Mouse (Mus musculus) heart, embryonic 14.5 days (tissue): Measurements from ENCODE around the gene Fpgt. TPM values are rescaled to one million over a fixed set of nuclear protein-coding genes. Genes with fewer than 3 reads are reported as not detected.
A peak's percentile ranks its signal among the peaks of the same experiment; 100 is the strongest.

Experiments
- ATAC-seq: fragments of 200-750 bp; cut with Nextera tagmentation; 2 replicates; pipeline ENCODE4 v1.8.0; 2017; ENCODE audit warnings: low read depth, moderate TSS enrichment; ENCODE audit not compliant: insufficient number of reproducible peaks, insufficient read depth, low FRiP score
- H3K27ac ChIP-seq, 2 experiments: fragments of 200-500 bp in 1 of 2; fragments of 300-500 bp in 1 of 2; sonication (generic) in 1 of 2; replicated peaks in 1 of 2; 2 replicates each; pipeline ENCODE4 v1.5.1; 2012 to 2014; ENCODE audit warnings: low read depth in 2 of 2, low read length in 2 of 2, control low read depth in 1 of 2, mild to moderate bottlenecking in 1 of 2, mixed read lengths in 1 of 2; ENCODE audit not compliant: control insufficient read depth in 1 of 2, insufficient read depth in 1 of 2
- H3K27me3 ChIP-seq: fragments of 300-500 bp; sonication (generic); 2 replicates; pipeline ENCODE4 v1.6.1; 2014; ENCODE audit warnings: mild to moderate bottlenecking, low read length, control low read depth; ENCODE audit not compliant: control insufficient read depth, insufficient read depth
- H3K36me3 ChIP-seq: fragments of 300-500 bp; sonication (generic); 2 replicates; pipeline ENCODE4 v1.6.1; 2014; ENCODE audit warnings: mild to moderate bottlenecking, control low read depth, low read length, mixed read lengths; ENCODE audit not compliant: control insufficient read depth, insufficient read depth
- H3K4me1 ChIP-seq, 2 experiments: fragments of 200-500 bp in 1 of 2; fragments of 300-500 bp in 1 of 2; sonication (generic) in 1 of 2; 2 replicates each; pipeline ENCODE4 v1.6.1; 2012 to 2014; ENCODE audit warnings: low read length in 2 of 2, control low read depth in 1 of 2, mixed read lengths in 1 of 2; ENCODE audit not compliant: control insufficient read depth in 2 of 2, insufficient read depth in 2 of 2
- H3K4me2 ChIP-seq: fragments of 300-500 bp; sonication (generic); 2 replicates; pipeline ENCODE4 v1.6.1; 2014; ENCODE audit warnings: mild to moderate bottlenecking, low read length
- H3K4me3 ChIP-seq, 2 experiments: fragments of 200-500 bp in 1 of 2; fragments of 300-500 bp in 1 of 2; sonication (generic) in 1 of 2; 2 replicates each; pipeline ENCODE4 v1.5.1; 2012 to 2014; ENCODE audit warnings: low read length in 2 of 2, mild to moderate bottlenecking in 2 of 2, control low read depth in 1 of 2, low read depth in 1 of 2, moderate library complexity in 1 of 2; ENCODE audit not compliant: control insufficient read depth in 1 of 2, insufficient read depth in 1 of 2
- H3K9ac ChIP-seq: fragments of 300-500 bp; sonication (generic); 2 replicates; pipeline ENCODE4 v1.6.1; 2014; ENCODE audit warnings: mild to moderate bottlenecking, low read length
- H3K9me3 ChIP-seq: fragments of 300-500 bp; sonication (generic); 2 replicates; pipeline ENCODE4 v1.6.1; 2016; ENCODE audit warnings: low read length, control low read depth; ENCODE audit not compliant: control insufficient read depth
- WGBS: fragments of 180-500 bp; shearing (Covaris S2); extraction: QIAGEN DNeasy Blood & Tissue Kit; methylation state at CpG from one replicate; pipeline ENCODE4 v1.1.7; 2014; 5-methylcytosine and 5-hydroxymethylcytosine counted together
- polyA plus RNA-seq: library from polyadenylated mRNA; unstranded; fragments of >200 nt; fragmentation: Nextera tagmentation; extraction: Ambion mirVana; gene quantifications from 2 replicates; pipeline ENCODE4 v1.2.1, GENCODE M21; 2014

The Fpgt gene
- 14.3 and 16.6 TPM in 2 replicates for polyA plus RNA-seq

GRCm38 (mm10) chr3:155093116-155093956 lies at the start of gene Fpgt, which contains the start of gene Lrriq3:
TSS of gene Fpgt (minus strand) at chr3:155093403.
TSS of gene Lrriq3 (plus strand) at chr3:155093434.
- Histone ChIP-seq H3K36me3 (peaks cover 19% of the 10 kb centered on the region), H3K9me3 (no peaks in the 10 kb centered on the region), H3K4me3 (peak within 1 kb of the TSS; percentile 55 to 93), H3K27ac (peak within 1 kb of the TSS; percentile 71 to 81), H3K27me3 (no peaks in the 10 kb centered on the region), H3K9ac (peak within 1 kb of the TSS; percentile 84), H3K4me1 (no peaks in the 10 kb centered on the region; a peak in 1 of 4 replicates), H3K4me2 (peak within 1 kb of the TSS; percentile 70)
- WGBS, result 2% methylated on average over 42 of the region's 47 CpGs
- ATAC-seq, result peak; percentile 99

GRCm38 (mm10) chr3:155141047-155141446 lies 47.8 kb upstream of the Fpgt start:
- no peak for ATAC-seq
- H3K9me3 ChIP-seq, result no peaks in the 10 kb centered on the region

GRCm38 (mm10) chr3:155137737-155138136 lies 44.5 kb upstream of the Fpgt start:
- Histone ChIP-seq H3K36me3 (no peaks in the 10 kb centered on the region), H3K9ac (no peak overlapping the region), H3K4me2 (no peak overlapping the region), H3K4me1 (no peaks in the 10 kb centered on the region), H3K27me3 (no peaks in the 10 kb centered on the region), H3K4me3 (no peak overlapping the region), H3K27ac (no peak overlapping the region), H3K9me3 (no peaks in the 10 kb centered on the region)
- 79% methylated on average over 5 of the region's 5 CpGs for WGBS
- ATAC-seq, result no peak

More at GRCm38 (mm10) chr3:155141047-155141446, 47.8 kb upstream of the Fpgt start:
- Histone ChIP-seq H3K4me1 (no peaks in the 10 kb centered on the region), H3K36me3 (no peaks in the 10 kb centered on the region), H3K27me3 (no peaks in the 10 kb centered on the region), H3K4me2 (no peak overlapping the region), H3K9ac (no peak overlapping the region), H3K27ac (no peak overlapping the region), H3K4me3 (no peak overlapping the region)
- 77% methylated on average over 11 of the region's 11 CpGs for WGBS

- Histone ChIP-seq H3K36me3 (no peaks in the 10 kb centered on the region), H3K4me1 (no peaks in the 10 kb centered on the region), H3K9me3 (no peaks in the 10 kb centered on the region), H3K27ac (no peak overlapping the region), H3K27me3 (no peaks in the 10 kb centered on the region; the same call in 1 of the 2 replicates), H3K4me3 (no peak overlapping the region), H3K4me2 (no peak overlapping the region), H3K9ac (no peak overlapping the region)
- 40% methylated on average over 1 of the region's 1 CpGs for WGBS
- no peak for ATAC-seq
These were observed 12.8 kb upstream of the Fpgt start for GRCm38 (mm10) chr3:155105957-155106356.

- no peak for ATAC-seq
- H3K4me3 ChIP-seq, result no peak overlapping the region
- H3K27me3 ChIP-seq, result no peaks in the 10 kb centered on the region; the same call in 1 of the 2 replicates
- no peaks in the 10 kb centered on the region for H3K36me3 ChIP-seq
- no peaks in the 10 kb centered on the region for H3K9me3 ChIP-seq
- WGBS, result 67% methylated on average over 1 of the region's 1 CpGs
- no peak overlapping the region for H3K27ac ChIP-seq
- H3K4me2 ChIP-seq, result no peak overlapping the region
- H3K9ac ChIP-seq, result no peak overlapping the region
- H3K4me1 ChIP-seq, result no peaks in the 10 kb centered on the region
These were observed 6.1 kb upstream of the Fpgt start for GRCm38 (mm10) chr3:155099266-155099665.

- Histone ChIP-seq H3K4me1 (no peaks in the 10 kb centered on the region; a peak in 1 of 4 replicates), H3K9me3 (no peaks in the 10 kb centered on the region), H3K4me3 (peak overlapping the region in 1 of 2 experiments; percentile 55; a peak in 2 of 4 replicates), H3K9ac (no peak overlapping the region), H3K36me3 (peaks cover 28% of the 10 kb centered on the region), H3K4me2 (peak overlapping the region; percentile 70), H3K27ac (no peak overlapping the region), H3K27me3 (no peaks in the 10 kb centered on the region)
- 95% methylated on average over 6 of the region's 6 CpGs for WGBS
- ATAC-seq, result no peak
These were observed 1.1 kb downstream of the Fpgt start for GRCm38 (mm10) chr3:155092081-155092480.

GRCm38 (mm10) chr3:155077908-155078307 lies 15.3 kb downstream of the Fpgt start:
- Histone ChIP-seq H3K4me1 (no peaks in the 10 kb centered on the region), H3K4me2 (no peak overlapping the region), H3K9me3 (no peaks in the 10 kb centered on the region), H3K27me3 (no peaks in the 10 kb centered on the region), H3K9ac (no peak overlapping the region), H3K36me3 (no peaks in the 10 kb centered on the region), H3K27ac (no peak overlapping the region), H3K4me3 (no peak overlapping the region)
- ATAC-seq, result no peak
- 72% methylated on average over 4 of the region's 4 CpGs for WGBS
